Mouse (Mus musculus): Measurements from ENCODE around the gene Rpsa.

Rpsa gene

DNA sequence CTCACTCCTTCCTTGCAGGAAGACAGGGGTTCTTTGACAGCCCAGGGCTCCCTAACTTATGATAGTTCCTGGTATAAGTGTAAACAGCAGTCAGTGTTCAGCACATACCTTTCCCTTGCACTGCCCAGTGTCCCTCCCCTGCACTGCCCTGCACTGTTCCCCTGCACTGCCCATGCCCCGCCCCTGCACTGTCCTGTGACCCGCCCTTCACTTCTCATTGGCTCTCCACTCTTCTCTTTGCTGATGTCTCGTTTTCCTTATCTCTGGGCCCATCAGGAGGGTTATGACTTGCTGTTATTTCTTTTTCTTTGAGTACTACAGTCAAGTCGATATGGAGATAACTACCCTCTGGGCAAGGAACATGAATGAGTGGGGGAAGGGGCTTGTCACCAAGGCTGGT, 30.6 kb downstream of the Rpsa start:
- no peak for ATAC-seq (ENCODE audit: insufficient number of reproducible peaks, low FRiP score, low TSS enrichment)

DNA sequence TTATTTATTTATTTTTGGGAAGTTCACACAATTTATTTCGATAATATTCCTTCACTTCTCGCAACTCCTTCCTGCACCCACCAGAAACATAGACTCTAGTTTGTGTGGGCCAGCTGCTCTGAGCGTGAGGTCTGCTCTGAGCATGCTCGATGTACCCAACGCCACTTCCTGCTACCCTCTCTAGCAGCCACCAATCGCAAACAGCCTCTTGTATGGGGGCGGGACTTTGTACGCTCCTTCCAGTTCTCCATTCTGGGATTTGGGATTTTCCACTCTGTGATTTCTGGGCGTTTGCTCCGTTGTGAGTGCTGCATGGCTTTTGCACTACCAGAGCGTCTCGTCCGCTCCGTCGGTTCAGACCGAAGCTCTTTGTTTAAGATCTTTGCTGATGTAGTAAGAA, 36.4 kb downstream of the Rpsa start:
- no peak for ATAC-seq (ENCODE audit: insufficient number of reproducible peaks, low FRiP score, low TSS enrichment)

DNA sequence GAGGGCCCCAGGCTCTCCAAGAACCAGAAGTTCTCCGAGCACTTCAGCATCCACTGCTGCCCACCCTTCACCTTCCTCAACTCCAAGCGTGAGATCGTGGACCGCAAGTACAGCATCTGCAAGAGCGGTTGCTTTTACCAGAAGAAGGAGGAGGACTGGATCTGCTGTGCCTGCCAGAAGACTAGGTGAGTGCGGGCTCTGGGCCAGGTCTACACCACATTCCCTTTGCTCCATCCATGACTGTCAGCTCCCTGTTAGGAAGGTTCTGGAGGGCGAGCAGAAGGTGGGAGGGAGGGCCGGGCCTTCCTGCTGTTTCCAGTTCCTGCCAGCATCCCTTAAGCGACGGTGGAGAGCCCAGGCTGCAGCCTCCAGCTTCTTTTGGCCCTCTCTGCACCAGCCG, 40.3 kb downstream of the Rpsa start:
- no peak for ATAC-seq (ENCODE audit: insufficient number of reproducible peaks, low FRiP score, low TSS enrichment)

DNA sequence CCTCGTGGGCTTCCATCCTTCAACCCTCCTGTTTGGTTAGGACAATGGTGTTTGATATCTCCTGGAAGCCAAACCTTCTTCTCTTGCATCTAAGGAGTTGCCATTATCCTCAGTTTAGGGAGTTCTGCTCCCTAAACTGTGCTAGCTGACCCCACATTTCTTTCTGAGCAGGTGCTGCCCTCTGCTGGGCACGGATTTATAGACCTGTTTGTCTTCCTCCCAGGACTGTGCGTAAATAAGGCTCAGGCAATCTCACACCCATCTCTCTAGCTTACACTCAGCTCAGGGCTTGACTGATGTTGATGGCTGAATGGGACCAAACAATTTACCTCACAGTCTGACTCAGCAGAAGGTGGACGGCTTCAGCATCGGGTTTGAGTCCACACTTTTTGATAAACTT, 43.8 kb downstream of the Rpsa start:
- ATAC-seq (ENCODE audit: insufficient number of reproducible peaks, low FRiP score, low TSS enrichment), result no peak

DNA sequence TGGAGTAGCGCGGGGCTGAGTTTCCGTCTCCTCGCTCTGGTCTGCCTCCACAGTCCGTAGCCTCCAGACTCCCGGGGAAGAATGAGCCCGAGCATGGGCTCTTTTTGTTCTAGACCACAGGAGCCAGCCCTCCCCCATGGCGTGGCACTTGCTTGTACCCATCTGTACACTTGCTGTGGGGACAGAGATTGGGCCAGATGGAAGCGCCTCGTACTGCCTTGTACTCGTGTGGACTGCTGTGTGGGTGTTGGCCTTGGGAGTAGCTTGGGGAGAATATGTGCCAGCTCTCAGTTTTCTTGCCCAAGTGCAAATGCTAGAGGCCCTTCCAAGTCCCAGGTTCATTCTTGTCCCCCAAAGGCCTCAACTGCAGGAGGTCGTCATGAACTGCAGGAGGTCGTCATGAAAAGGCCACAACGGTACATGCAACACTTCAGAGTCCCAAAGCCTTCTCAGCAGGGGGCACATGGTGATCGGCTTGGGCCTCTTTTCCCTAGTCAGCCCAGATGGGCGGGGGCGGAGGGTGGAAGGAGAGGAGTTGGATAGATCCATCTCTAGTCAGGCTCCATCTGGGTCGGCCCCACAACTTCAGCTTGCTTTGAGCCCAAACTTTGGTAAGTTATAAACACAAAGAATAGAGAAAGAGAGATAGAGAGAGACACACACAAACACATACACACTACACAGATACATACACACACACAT, 47.1 kb downstream of the Rpsa start:
- ATAC-seq (ENCODE audit: insufficient number of reproducible peaks, low FRiP score, low TSS enrichment), result no peak

DNA sequence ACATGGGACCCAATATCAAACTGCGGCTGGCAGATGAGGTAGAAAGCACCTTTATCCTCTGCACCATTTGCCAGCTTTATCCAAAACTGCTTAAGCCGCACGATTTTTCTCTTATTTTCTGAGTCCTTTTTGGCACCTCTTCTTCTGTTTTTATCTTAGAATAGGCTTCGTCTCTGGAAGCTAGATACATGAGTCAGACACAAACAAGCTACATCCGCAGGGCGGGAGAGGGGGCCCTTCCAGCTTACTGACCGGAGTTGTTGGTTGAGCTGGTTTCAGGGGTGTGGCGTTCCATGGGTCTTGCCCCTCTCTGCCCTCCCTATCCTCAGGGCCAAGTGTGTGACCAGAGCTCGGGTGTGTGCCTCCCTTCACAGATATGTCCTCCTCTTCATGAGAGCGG, 51.3 kb downstream of the Rpsa start:
- no peak for ATAC-seq (ENCODE audit: insufficient number of reproducible peaks, low FRiP score, low TSS enrichment)
